Mouse (Mus musculus) spleen, adult 2 months (tissue): ENCODE measurements around the gene Plppr1.

ENCODE experiments used
- CTCF ChIP-seq: fragments of 200-500 bp; IDR thresholded peaks from 2 replicates; pipeline ENCODE4 v1.5.1; 2011; ENCODE audit warnings: mild to moderate bottlenecking, inconsistent platforms; ENCODE audit not compliant: insufficient read depth, insufficient read length, insufficient replicate concordance; ENCODE audit errors: extremely low read depth
- POLR2A ChIP-seq: fragments of 200-500 bp; IDR thresholded peaks from 2 replicates; pipeline ENCODE4 v1.6.1; 2011; ENCODE audit warnings: low read depth, low read length, inconsistent platforms

DNA sequence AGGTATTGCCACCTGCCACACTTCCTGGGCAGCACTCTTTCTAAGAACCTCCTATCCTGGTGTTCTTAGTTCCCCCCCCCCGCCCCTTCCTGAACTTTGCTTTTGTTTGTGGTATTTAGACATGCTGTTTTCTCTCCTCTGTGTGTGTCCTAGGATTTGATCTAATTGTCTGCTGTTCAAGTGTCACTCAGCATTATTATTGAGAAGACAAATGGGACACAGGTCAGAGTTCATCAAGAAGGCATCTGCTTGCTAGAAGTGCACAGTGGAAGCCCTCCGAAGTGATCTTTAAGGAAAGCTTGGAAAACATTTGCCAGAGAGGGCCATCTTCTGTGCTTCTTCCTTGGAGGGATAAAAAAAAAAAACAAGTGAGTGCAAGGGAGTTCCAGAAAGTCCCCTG lies 1.2 kb upstream of the Plppr1 start:
- TF ChIP-seq CTCF (no peak), POLR2A (no peak)
